Comparison of ENCODE assay signal across 20 mouse cellular contexts in genomic region chr2:115887631-115888030, GRCm38 (mm10).
"Had no signal": no experiment of that assay in that cellular context is flagged by ENCODE, and none has a peak within 500 bp of the region (broad histone marks: within the 10 kb centered on the region; RNA-seq: fewer than 3 reads in every experiment).

No protein-coding gene starts in this region.

- H3K9ac ChIP-seq: limb, embryonic 13.5 days; liver, embryonic 13.5 days; lung, embryonic 14.5 days; midbrain, embryonic 12.5 days; midbrain, embryonic 15.5 days; neural tube, embryonic 12.5 days; neural tube, embryonic 15.5 days; stomach, embryonic 15.5 days had no signal

- H3K4me3 ChIP-seq: layer of hippocampus, adult 2 months; limb, embryonic 10.5 days; limb, embryonic 13.5 days; liver, embryonic 13.5 days; midbrain, embryonic 12.5 days; midbrain, embryonic 15.5 days; neural tube, embryonic 12.5 days; neural tube, embryonic 15.5 days; stomach, embryonic 15.5 days had no signal

- DNase-seq: kidney, postnatal 25 days; layer of hippocampus, adult 9-11 months; liver, embryonic 13.5 days; lung, embryonic 14.5 days; retina, postnatal 1 day; right cerebral cortex, postnatal 25 days; spleen, adult 18-20 months; thymus, adult 18-20 months; thymus, postnatal 36 days had no signal

- H3K27me3 ChIP-seq: liver, embryonic 13.5 days; midbrain, embryonic 12.5 days; midbrain, embryonic 15.5 days; neural tube, embryonic 12.5 days; neural tube, embryonic 15.5 days; stomach, embryonic 15.5 days had no signal

- H3K9me3 ChIP-seq: limb, embryonic 10.5 days; limb, embryonic 13.5 days; liver, embryonic 13.5 days; midbrain, embryonic 12.5 days; midbrain, embryonic 15.5 days; neural tube, embryonic 12.5 days; neural tube, embryonic 15.5 days; stomach, embryonic 15.5 days had no signal

- H3K4me1 ChIP-seq: stomach, embryonic 15.5 days had no signal

- H3K4me2 ChIP-seq: limb, embryonic 13.5 days; liver, embryonic 13.5 days; lung, embryonic 14.5 days; midbrain, embryonic 12.5 days; midbrain, embryonic 15.5 days; neural tube, embryonic 12.5 days; neural tube, embryonic 15.5 days; stomach, embryonic 15.5 days had no signal

- H3K27ac ChIP-seq: kidney, postnatal 0 days; layer of hippocampus, adult 2 months; limb, embryonic 10.5 days; limb, embryonic 13.5 days; liver, embryonic 13.5 days; macrophage; midbrain, embryonic 12.5 days; midbrain, embryonic 15.5 days; neural tube, embryonic 12.5 days; neural tube, embryonic 15.5 days; stomach, embryonic 15.5 days had no signal

- ATAC-seq: lung, postnatal 0 days; midbrain, embryonic 15.5 days had no signal

- H3K36me3 ChIP-seq: limb, embryonic 13.5 days; liver, embryonic 13.5 days; midbrain, embryonic 12.5 days; midbrain, embryonic 15.5 days; neural tube, embryonic 15.5 days; stomach, embryonic 15.5 days had no signal
